Mouse (Mus musculus) testis, postnatal 14 days (tissue): ENCODE data around the gene Adgrg2.
A peak's percentile ranks its signal among the peaks of the same experiment; 100 is the strongest.

Source experiments
- DNase-seq: peaks from one replicate; pipeline ENCODE4 v3.0.0; 2021; ENCODE audit warnings: low spot score

Adgrg2 gene

DNA sequence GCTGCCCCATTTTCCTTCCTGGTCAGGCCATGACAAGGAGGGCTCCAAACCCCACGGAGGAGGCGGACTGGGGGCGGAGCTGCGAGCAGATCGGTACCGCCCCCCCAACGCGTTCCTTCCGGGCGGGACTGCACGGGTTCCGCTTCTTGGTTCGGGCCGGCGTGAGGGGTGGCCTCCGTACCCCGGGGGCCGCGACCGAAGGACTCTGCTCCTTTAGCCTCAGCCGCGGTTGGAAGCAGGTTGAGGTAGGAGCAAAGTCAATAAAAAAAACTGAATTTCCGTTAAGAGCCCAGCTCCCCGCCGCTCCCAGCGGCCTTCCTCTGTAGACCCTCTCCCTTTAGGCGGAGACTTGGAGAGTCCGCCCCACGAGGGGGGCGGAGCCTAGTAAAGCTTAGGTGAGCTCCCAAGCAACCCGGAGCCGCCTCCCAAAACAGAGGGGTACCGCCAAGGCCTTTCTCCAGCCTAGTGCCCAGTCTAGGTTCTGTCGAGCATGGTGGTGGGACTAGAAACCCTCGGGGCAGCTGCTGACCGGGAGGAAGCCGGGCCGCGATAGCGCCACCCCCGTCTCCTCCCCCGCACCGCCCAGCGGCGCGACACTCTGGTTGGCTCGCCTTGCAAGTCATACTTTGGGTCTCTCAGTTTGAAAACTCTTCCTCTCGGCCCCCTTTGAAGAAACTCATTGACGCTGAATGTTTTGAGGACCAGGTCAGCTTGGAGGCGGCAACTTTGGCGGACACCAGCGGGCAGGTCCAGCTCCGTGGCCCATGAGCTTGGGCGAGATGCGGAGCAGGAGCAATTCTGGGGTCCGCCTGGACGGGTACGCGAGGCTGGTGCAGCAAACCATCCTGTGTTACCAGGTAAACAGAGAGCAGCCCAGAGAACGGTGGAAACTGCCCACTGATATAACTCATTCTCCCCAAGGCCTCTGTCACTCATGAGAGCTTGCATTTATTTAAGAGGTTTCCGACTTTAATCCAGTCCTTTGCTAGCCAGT is 111.9 kb downstream of the Adgrg2 start, which contains the start of gene Phka2:
Gene Phka2 (plus strand): TSS at position 119 of the 994 bp plus-strand sequence.
- peak; percentile 85 for DNase-seq

- no peak for DNase-seq
Observed at GRCm38 (mm10) chrX:160509046-160509445, 118.6 kb downstream of the Adgrg2 start.

DNA sequence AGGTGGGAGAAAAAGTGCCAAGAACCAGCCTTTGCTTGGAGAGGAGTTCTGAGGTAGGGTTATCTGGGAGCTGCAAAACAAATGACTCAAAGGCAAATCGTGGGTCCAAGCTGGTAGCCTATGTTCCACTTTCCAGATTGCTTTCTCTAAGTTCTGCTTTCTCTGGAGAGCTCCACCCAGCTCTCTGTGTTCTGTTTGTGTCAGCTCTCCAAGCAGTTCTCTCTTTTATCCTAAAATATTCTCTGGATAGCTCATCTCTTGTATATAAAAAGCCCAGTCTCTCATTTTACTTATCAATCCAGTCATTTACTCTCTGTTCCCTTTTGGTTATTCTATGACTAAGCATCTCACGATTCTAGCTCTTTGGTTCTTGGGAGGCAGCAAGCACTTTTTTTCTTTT is 119.7 kb downstream of the Adgrg2 start:
- no peak for DNase-seq

DNA sequence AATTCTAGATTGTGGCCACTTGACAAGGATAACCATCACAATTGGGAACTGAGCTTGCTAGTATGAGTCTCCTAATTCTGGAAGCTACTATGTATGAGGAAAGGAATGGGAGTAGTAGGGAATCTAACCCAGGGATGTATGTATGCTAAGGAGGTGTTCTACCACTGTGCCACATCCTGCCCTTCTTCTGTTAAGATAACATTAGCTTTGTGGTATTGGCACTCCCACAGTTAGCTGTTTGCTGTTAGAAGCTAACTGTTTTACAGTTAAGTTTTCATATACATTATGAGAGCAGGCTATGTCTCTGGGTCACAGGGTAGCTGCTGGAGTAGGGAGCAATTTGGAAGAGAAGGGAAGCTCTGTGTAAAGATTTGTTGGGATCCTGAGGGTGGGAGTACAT is 125.5 kb downstream of the Adgrg2 start:
- no peak for DNase-seq

- DNase-seq = no peak
Observed at GRCm38 (mm10) chrX:160542772-160543171, 152.3 kb downstream of the Adgrg2 start.
